Mouse (Mus musculus) liver, postnatal 0 days (tissue): ENCODE measurements around the gene Nfu1. TPM values are rescaled to one million over a fixed set of nuclear protein-coding genes. Genes with fewer than 3 reads are reported as not detected.

Experiments
- ATAC-seq: fragments of 200-750 bp; cut with Nextera tagmentation; 2 replicates; pipeline ENCODE4 v1.8.0; 2017; ENCODE audit warnings: mild to moderate bottlenecking, moderate library complexity
- DNase-seq: peaks from one replicate; pipeline ENCODE4 v3.0.0-alpha.2; 2016
- H3K27ac ChIP-seq: fragments of 300-500 bp; sonication (generic); 2 replicates; pipeline ENCODE4 v1.5.1; 2014; ENCODE audit warnings: antibody characterized with exemption, moderate library complexity, mild to moderate bottlenecking, low read depth
- H3K27me3 ChIP-seq: fragments of 300-500 bp; sonication (generic); 2 replicates; pipeline ENCODE4 v1.6.1; 2014; ENCODE audit warnings: low read length, control low read depth, mixed read lengths; ENCODE audit not compliant: insufficient read depth
- H3K36me3 ChIP-seq: fragments of 300-500 bp; sonication (generic); replicated peaks from 2 replicates; pipeline ENCODE4 v1.6.1; 2014; ENCODE audit warnings: mild to moderate bottlenecking, control low read depth, low read length, moderate library complexity, mixed read lengths; ENCODE audit not compliant: insufficient read depth
- H3K4me1 ChIP-seq: fragments of 300-500 bp; sonication (generic); 2 replicates; pipeline ENCODE4 v1.6.1; 2014; ENCODE audit warnings: antibody characterized with exemption, mild to moderate bottlenecking, control low read depth; ENCODE audit not compliant: insufficient read depth
- H3K4me2 ChIP-seq: fragments of 300-500 bp; sonication (generic); 2 replicates; pipeline ENCODE4 v1.6.1; 2014; ENCODE audit warnings: low read depth, mild to moderate bottlenecking, low read length, moderate library complexity, mixed read lengths
- H3K4me3 ChIP-seq: fragments of 300-500 bp; sonication (generic); 2 replicates; pipeline ENCODE4 v1.5.1; 2014; ENCODE audit warnings: low read depth, low read length
- H3K9ac ChIP-seq: fragments of 300-500 bp; sonication (generic); replicated peaks from 2 replicates; pipeline ENCODE4 v1.6.1; 2014; ENCODE audit warnings: mild to moderate bottlenecking, moderate library complexity
- H3K9me3 ChIP-seq: fragments of 300-500 bp; sonication (generic); 2 replicates; pipeline ENCODE4 v1.6.1; 2016; ENCODE audit warnings: mild to moderate bottlenecking, control low read depth, low read length, mixed read lengths
- CTCF ChIP-seq: sonication (generic); IDR thresholded peaks from 2 replicates; pipeline ENCODE4 v1.5.1; 2016; ENCODE audit warnings: antibody characterized with exemption, low read depth
- EP300 ChIP-seq: IDR thresholded peaks from 2 replicates; pipeline ENCODE4 v1.6.1; 2016; ENCODE audit warnings: antibody characterized with exemption, low read depth, mild to moderate bottlenecking
- WGBS: fragments of 180-500 bp; shearing (Covaris S2); extraction: QIAGEN DNeasy Blood & Tissue Kit; methylation state at CpG from one replicate; pipeline ENCODE4 v1.1.7; 2014; ENCODE audit not compliant: insufficient replicate concordance; 5-methylcytosine and 5-hydroxymethylcytosine counted together
- polyA plus RNA-seq: library from polyadenylated mRNA; unstranded; fragments of >200 nt; fragmentation: Nextera tagmentation; extraction: Ambion mirVana; gene quantifications from 2 replicates; pipeline ENCODE4 v1.2.1, GENCODE M21; 2015

Gene Nfu1
- 53.5 and 57.7 TPM in 2 replicates for polyA plus RNA-seq

DNA sequence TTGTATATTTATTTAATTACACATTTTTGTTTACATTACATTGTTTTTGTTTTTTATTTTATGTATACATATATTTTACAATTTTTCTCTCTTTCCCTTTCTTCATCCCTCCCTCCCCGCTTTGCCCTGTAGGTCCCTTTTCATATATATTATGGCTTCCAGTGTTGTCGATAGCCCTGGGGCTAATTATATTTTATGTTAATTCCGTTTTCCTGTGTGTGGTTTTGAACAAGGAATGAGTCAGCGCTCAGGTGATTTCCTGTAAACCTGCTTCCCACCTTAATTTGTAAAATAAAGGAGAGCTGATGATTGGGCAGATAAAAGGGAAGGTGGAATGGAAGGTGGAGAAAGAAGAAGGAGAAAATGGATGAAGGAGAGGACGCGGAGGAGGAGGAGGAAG lies at the start of gene Nfu1:
Nfu1 (plus strand) TSS at position 350 of the 400 bp plus-strand sequence.
- peak within 1 kb of the TSS; percentile 96 for H3K4me2 ChIP-seq
- peak within 1 kb of the TSS; percentile 98 for H3K4me3 ChIP-seq
- no peaks in the 10 kb centered on the region for H3K27me3 ChIP-seq
- H3K9me3 ChIP-seq, result no peaks in the 10 kb centered on the region
- H3K4me1 ChIP-seq, result peaks cover 12% of the 10 kb centered on the region
- H3K36me3 ChIP-seq, result peaks cover 8% of the 10 kb centered on the region
- H3K27ac ChIP-seq, result peak within 1 kb of the TSS; percentile 97
- peak within 1 kb of the TSS; percentile 99 for H3K9ac ChIP-seq
- ATAC-seq, result no peak
- WGBS, result 69% methylated on average over 6 of the region's 6 CpGs
- DNase-seq, result no peak
- TF ChIP-seq CTCF (no peak), EP300 (no peak)

DNA sequence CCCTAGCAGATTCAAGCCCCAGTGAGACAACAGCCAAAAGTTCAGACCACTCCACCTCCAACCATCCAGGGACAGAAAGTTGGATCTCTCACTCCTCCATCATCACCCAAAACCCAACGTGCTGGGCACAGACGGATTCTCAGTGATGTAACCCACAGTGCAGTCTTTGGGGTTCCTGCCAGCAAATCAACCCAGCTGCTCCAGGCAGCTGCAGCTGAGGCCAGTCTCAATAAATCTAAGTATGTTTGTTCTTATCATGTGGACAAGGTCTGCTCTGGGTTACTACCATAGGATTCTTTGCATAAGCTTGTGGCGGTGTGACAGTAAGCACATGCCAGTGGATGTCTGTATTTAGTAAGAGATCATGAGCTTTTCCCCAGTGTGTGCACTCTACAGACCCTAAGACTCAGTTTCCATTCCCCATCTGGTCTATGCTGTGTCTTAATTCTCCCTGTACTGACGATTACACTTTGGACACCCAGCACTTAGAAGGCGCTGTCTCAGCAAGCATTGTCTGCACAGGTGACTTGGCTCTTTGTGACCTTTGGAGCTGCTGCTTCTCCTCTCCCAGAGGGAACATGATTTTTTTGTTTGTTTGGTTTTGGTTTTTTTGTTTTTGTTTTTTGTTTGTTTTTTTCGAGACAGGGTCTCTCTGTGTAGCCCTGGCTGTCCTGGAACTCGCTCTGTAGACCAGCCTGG lies 44.9 kb upstream of the Nfu1 start:
- no peak for TF ChIP-seq CTCF
- TF ChIP-seq EP300, result no peak
- no peaks in the 10 kb centered on the region for H3K9me3 ChIP-seq
- H3K27ac ChIP-seq, result no peak overlapping the region
- peaks cover 44% of the 10 kb centered on the region for H3K36me3 ChIP-seq
- ATAC-seq, result no peak
- no peak overlapping the region for H3K4me2 ChIP-seq
- no peaks in the 10 kb centered on the region for H3K27me3 ChIP-seq
- WGBS, result 83% methylated on average over 7 of the region's 7 CpGs
- H3K9ac ChIP-seq, result no peak overlapping the region
- DNase-seq, result no peak
- H3K4me1 ChIP-seq, result no peaks in the 10 kb centered on the region
- H3K4me3 ChIP-seq, result no peak overlapping the region

DNA sequence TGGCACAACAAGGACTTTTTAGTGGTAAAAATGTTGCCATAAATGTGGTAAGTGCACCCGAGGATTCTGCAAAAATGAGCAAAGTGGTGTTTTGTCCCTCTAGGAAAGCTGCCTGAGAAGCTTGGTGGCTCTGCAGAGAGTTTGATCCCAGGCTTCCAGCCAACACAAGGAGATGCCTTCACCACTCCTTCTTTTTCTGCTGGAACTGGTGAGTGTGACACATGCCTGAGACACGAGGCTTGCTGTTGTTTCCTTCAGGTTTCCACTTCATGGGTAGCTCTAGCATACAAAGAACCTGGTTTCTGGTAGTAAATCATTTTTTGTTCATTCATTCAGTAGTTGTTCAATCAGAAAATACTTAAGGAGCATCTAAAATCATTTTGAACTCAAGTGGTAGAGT lies 41.9 kb upstream of the Nfu1 start:
- ATAC-seq (no peak), DNase-seq (no peak)
- H3K27ac ChIP-seq, result no peak overlapping the region
- no peak overlapping the region for H3K4me3 ChIP-seq
- TF ChIP-seq EP300 (no peak), CTCF (no peak)
- no peaks in the 10 kb centered on the region for H3K4me1 ChIP-seq
- H3K9me3 ChIP-seq, result no peaks in the 10 kb centered on the region
- no peak overlapping the region for H3K9ac ChIP-seq
- WGBS, result 78% methylated on average over 2 of the region's 2 CpGs
- H3K27me3 ChIP-seq, result no peaks in the 10 kb centered on the region
- H3K36me3 ChIP-seq, result peaks cover 46% of the 10 kb centered on the region
- no peak overlapping the region for H3K4me2 ChIP-seq

DNA sequence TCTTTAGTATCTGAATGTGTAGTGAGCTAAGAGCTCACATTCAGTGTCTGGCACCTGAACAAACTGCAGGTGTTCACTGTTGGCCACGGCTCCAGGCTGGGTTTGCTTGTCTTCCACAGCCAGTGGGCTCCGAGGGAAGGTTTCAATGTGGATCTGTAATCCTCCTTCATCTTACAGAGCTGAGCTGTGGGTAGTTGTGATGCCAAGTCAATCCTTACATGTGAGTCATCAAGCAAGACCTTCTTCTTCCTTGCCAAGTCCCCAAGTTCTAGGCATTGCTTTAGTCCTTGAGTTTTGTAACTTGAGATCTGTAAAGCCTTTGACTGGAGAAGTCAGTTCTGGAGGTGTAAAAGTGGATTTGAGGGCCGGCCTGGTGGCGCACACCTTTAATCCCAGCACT lies 35.1 kb upstream of the Nfu1 start:
- H3K9me3 ChIP-seq, result no peaks in the 10 kb centered on the region
- peaks cover 22% of the 10 kb centered on the region for H3K36me3 ChIP-seq
- H3K4me3 ChIP-seq, result no peak overlapping the region
- no peak for DNase-seq
- no peak overlapping the region for H3K4me2 ChIP-seq
- H3K27me3 ChIP-seq, result no peaks in the 10 kb centered on the region
- ATAC-seq, result no peak
- no peak overlapping the region for H3K27ac ChIP-seq
- TF ChIP-seq EP300 (no peak), CTCF (no peak)
- H3K9ac ChIP-seq, result no peak overlapping the region
- WGBS, result 89% methylated on average over 4 of the region's 4 CpGs
- H3K4me1 ChIP-seq, result 0 out of 2 replicates have a peak, but pooled peaks cover under 1% of the 10 kb centered on the region

DNA sequence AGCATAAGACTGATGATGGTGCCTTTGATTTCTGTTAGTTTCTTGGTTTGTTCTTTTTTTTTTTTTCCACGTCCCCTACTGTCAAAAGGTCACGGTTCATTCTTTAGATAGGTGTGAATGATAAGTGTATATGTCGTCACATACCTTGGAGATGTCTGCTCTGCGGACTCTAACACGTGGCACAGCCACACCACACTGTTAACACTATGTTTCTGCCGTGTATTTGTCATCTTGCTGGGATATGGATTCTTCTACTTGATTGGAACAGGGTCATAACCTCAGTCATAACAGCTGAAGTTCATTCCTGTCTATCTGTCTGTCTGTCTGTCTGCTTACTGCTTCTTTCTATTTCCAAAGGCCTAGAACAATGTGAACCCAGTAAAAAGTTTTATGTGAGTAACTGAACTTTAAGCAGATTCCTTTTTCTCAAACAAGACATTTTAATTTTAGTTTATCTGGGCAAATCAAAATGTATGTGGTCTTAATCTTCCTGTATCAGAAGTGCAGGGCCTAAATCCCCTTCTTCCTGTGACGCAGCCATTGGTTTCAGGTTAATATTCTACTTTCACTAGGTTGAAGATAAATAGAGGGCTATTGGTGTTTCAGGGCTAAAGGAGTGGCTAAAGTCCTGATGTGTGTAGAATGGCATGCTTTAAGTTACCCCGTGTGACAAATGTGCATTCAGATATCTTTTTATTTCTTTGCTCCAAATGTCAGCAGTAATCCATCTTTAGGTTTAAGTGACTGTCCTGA lies 30.7 kb upstream of the Nfu1 start:
- peak overlapping the region; percentile 75 for H3K27ac ChIP-seq
- 65% methylated on average over 8 of the region's 8 CpGs for WGBS

DNA sequence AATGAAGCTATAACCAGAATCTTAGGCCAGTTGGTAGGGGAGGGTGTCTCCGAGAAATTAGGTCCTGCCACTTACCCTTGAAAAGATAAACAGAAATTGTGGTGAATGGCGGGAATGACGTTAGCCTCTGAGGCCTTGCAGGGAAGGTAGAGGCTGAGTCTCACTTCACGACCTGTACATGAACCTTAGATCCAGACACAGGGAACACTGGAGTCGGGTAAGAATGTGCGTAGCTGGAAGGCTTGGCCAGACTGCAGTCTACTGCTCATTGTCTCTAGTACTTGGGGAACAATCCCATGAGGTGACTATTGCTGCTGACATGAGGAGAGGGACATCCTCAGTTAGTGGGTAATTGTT lies 30.1 kb upstream of the Nfu1 start:
- Histone ChIP-seq H3K9ac (no peak overlapping the region), H3K36me3 (0 out of 2 replicates have a peak, but pooled peaks cover 11% of the 10 kb centered on the region), H3K9me3 (no peaks in the 10 kb centered on the region), H3K4me3 (no peak overlapping the region), H3K27ac (0 out of 2 replicates have a peak overlapping the region, but pooled peaks have one; percentile 9), H3K4me1 (0 out of 2 replicates have a peak, but pooled peaks cover 2% of the 10 kb centered on the region), H3K27me3 (no peaks in the 10 kb centered on the region), H3K4me2 (no peak overlapping the region)
- 66% methylated on average over 6 of the region's 6 CpGs for WGBS
- ATAC-seq, result peak; percentile 55; the same call in 1 of the 2 replicates
- DNase-seq, result no peak
- TF ChIP-seq CTCF (no peak), EP300 (no peak)

More for the DNA sequence above, 30.7 kb upstream of the Nfu1 start:
- Histone ChIP-seq H3K36me3 (peaks cover 11% of the 10 kb centered on the region; the same call in 1 of the 2 replicates), H3K9me3 (no peaks in the 10 kb centered on the region), H3K9ac (no peak overlapping the region), H3K4me3 (no peak overlapping the region), H3K4me1 (0 out of 2 replicates have a peak, but pooled peaks cover 2% of the 10 kb centered on the region), H3K4me2 (no peak overlapping the region), H3K27me3 (no peaks in the 10 kb centered on the region)
- DNase-seq (no peak), ATAC-seq (peak; percentile 86)
- no peak for TF ChIP-seq EP300
- TF ChIP-seq CTCF, result no peak
